In the genomic region with DNA sequence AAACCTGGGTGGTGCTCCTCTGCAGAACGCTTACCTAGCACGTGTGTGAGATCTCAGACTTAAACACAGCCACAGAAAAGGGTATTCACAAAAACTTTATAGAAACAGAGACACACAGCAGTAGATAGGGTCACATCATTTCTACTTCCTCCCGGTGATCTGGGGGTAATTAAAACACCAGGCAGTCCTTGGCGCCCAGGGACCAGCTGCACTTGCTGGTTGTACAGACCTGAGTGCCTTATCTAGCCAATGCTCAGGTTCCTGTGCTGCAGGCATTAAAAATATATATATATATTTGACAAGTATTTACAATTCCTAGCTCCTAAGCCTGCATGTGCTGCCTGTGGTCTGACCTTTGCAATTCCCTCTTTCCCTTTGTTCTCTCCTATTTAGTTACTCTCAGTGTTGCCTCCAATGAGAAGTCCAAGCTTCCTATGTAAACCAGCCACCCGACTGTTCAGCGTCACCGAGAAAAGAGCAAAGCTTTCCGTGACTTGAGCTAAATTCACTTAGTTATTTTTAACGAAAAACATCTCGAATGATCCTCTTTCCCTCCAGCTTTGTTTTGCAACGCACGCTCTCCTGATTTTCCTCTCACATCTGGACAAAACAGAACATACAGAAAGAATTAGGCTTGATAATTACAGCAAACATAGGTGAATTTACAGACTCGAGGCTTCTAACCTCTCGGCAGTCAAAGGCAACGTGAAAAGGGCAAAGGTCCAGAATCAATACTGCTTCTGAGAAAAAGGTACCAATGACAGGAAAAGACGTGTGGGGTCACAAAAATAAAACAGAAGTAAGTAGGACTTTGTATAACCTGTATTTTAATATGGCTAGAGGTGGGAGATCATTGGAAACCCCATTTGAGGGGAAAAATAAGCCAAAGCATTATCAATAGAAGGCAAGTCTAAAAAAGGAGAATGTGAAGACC, we compare ENCODE assay signal across 14 mouse cellular contexts.
A peak's percentile ranks its signal among the peaks of the same experiment; 100 is the strongest.
DNase-seq lines count a peak whose midpoint lies in the region; ATAC-seq and TF ChIP-seq lines count a peak whose summit lies in the region.
"Had no signal": no experiment of that assay in that cellular context is flagged by ENCODE, and none has a peak within 500 bp of the region (broad histone marks: within the 10 kb centered on the region; RNA-seq: fewer than 3 reads in every experiment).

No protein-coding gene starts in this region.

- H3K9ac ChIP-seq in liver, embryonic 15.5 days = no peak overlapping the region
- H3K9ac ChIP-seq: lung, embryonic 15.5 days had no signal

- peaks cover 22% of the 10 kb centered on the region for H3K4me1 ChIP-seq in liver, embryonic 15.5 days (replicated peaks)
- H3K4me1 ChIP-seq: lung, embryonic 15.5 days; megakaryocyte, embryonic 14.5 days had no signal

- no peak for TF ChIP-seq CTCF in brain, embryonic 14.5 days (IDR thresholded peaks at IDR 0.05; ENCODE audit: borderline replicate concordance, extremely low read depth, insufficient read depth, insufficient read length)

- no peaks in the 10 kb centered on the region for H3K9me3 ChIP-seq in liver, embryonic 15.5 days (replicated peaks)
- H3K9me3 ChIP-seq: lung, embryonic 15.5 days had no signal

- H3K27me3 ChIP-seq in liver, embryonic 15.5 days = no peaks in the 10 kb centered on the region
- H3K27me3 ChIP-seq: lung, embryonic 15.5 days; megakaryocyte, embryonic 14.5 days had no signal

- DNase-seq in heart, adult 11 months = peak; percentile 56
- no peak for DNase-seq in heart, postnatal 36 days
- DNase-seq in brain, embryonic 14.5 days (ENCODE audit: low read depth) = peak; percentile 23
- DNase-seq in forelimb bud, embryonic 11.5 days (ENCODE audit: low read depth, low spot score) = peak; percentile 36
- DNase-seq in adrenal gland, adult 8-10 months = no peak
- DNase-seq in right cerebral cortex, postnatal 25 days = no peak
- DNase-seq in right cerebral cortex, adult 2 months (ENCODE audit: low spot score in 2 of 2) = no peak
- DNase-seq: adrenal gland, postnatal 25 days; cerebellum, adult 11 months; kidney, postnatal 10 days; right cerebral cortex, postnatal 4 days had no signal

- H3K4me2 ChIP-seq in liver, embryonic 15.5 days = peak overlapping the region; percentile 35
- H3K4me2 ChIP-seq: lung, embryonic 15.5 days had no signal

- 45% methylated on average over 16 of the region's 16 CpGs for WGBS in liver, embryonic 15.5 days (ENCODE audit: insufficient replicate concordance)

- TF ChIP-seq POLR2A in brain, embryonic 14.5 days (IDR thresholded peaks at IDR 0.05; ENCODE audit: borderline replicate concordance, extremely low read depth, insufficient read depth, insufficient read length, poor library complexity, severe bottlenecking) = no peak

- no peaks in the 10 kb centered on the region for H3K36me3 ChIP-seq in liver, embryonic 15.5 days (replicated peaks)
- H3K36me3 ChIP-seq: lung, embryonic 15.5 days had no signal

- ATAC-seq in liver, embryonic 15.5 days (ENCODE audit: insufficient read depth) = no peak; the same call in 1 of the 2 replicates

- H3K27ac ChIP-seq in liver, embryonic 15.5 days (replicated peaks) = peak overlapping the region; percentile 14; the same call in 1 of the 2 replicates
- H3K27ac ChIP-seq: lung, embryonic 15.5 days had no signal

- H3K4me3 ChIP-seq in liver, embryonic 15.5 days (replicated peaks) = peak overlapping the region; percentile 18; the same call in 1 of the 2 replicates
- H3K4me3 ChIP-seq: lung, embryonic 15.5 days; megakaryocyte, embryonic 14.5 days had no signal

- intact Hi-C loops in heart, postnatal 36 days (cut with DNase I) = no loop called here

Comparison
In these comparisons a context has a peak if more than half of its experiments do, and no peak if none do; other contexts are left out.
1. DNase-seq: peak in heart, adult 11 months (single experiment), brain, embryonic 14.5 days (single experiment) and forelimb bud, embryonic 11.5 days (single experiment); none in heart, postnatal 36 days (0 of 2), adrenal gland, adult 8-10 months (single experiment), right cerebral cortex, postnatal 25 days (single experiment) and right cerebral cortex, adult 2 months (0 of 2).